Mouse (Mus musculus): ENCODE results near the gene S1pr5.

- no peak for TF ChIP-seq CTCF (IDR thresholded peaks at IDR 0.05)
- no peak for TF ChIP-seq EP300 (IDR thresholded peaks at IDR 0.05)
Measured at GRCm38 (mm10) chr9:21236991-21237367, 11.3 kb downstream of the S1pr5 start.

Measured in lung, postnatal 0 days (tissue).